Comparison of ENCODE assay signal across 30 mouse cellular contexts in genomic region chr11:102695289-102695688, GRCm38 (mm10). TPM values are rescaled to one million over a fixed set of nuclear protein-coding genes. Genes with fewer than 3 reads are reported as not detected.
DNase-seq lines count a peak whose midpoint lies in the region; ATAC-seq and TF ChIP-seq lines count a peak whose summit lies in the region.
"Had no signal": no experiment of that assay in that cellular context is flagged by ENCODE, and none has a peak within 500 bp of the region (broad histone marks: within the 10 kb centered on the region; RNA-seq: fewer than 3 reads in every experiment).

No protein-coding gene starts in this region.

- no peak for ATAC-seq in CD4-positive, CD25-positive, alpha-beta regulatory T cell, adult 4 months
- ATAC-seq: forebrain, embryonic 15.5 days; inflammation-experienced regulatory T-cells, adult 6 months; lung, postnatal 0 days; midbrain, embryonic 13.5 days had no signal

- H3K4me2 ChIP-seq in myocyte (ENCODE audit: low read depth): peak overlapping the region; percentile 86
- H3K4me2 ChIP-seq: forebrain, embryonic 15.5 days; limb, embryonic 15.5 days; liver, embryonic 13.5 days; midbrain, embryonic 13.5 days; stomach, embryonic 15.5 days had no signal

- H3K36me3 ChIP-seq in myocyte (ENCODE audit: control insufficient read depth, insufficient read depth): no peaks in the 10 kb centered on the region
- H3K36me3 ChIP-seq: stomach, embryonic 15.5 days had no signal

- no peak for TF ChIP-seq POLR2A in myocyte (IDR thresholded peaks at IDR 0.05; ENCODE audit: insufficient read length, low read depth)

- no peak for TF ChIP-seq CTCF in layer of hippocampus, adult 2 months (conservative IDR thresholded peaks at IDR 0.05)

- no peak overlapping the region for H3ac ChIP-seq in myocyte (ENCODE audit: control insufficient read depth, insufficient read length)

- DNase-seq in gastrocnemius, adult 18-20 months (ENCODE audit: low spot score): peak; percentile 77
- no peak for DNase-seq in gastrocnemius, postnatal 10 days
- peak; percentile 29 to 34 for DNase-seq in layer of hippocampus, adult 2 months (ENCODE audit: low spot score in 2 of 2)
- DNase-seq in layer of hippocampus, adult 8-10 months (ENCODE audit: low spot score in 2 of 2): no peak
- DNase-seq in right cerebral cortex, postnatal 10 days (ENCODE audit: low spot score in 2 of 2): peak; percentile 47 to 64
- no peak for DNase-seq in right cerebral cortex, adult 2 months (ENCODE audit: low spot score in 2 of 2)
- DNase-seq: adrenal gland, postnatal 36 days; cerebellum, adult 2 months; cerebellum, postnatal 25 days; heart, postnatal 14 days; kidney, adult 11 months; kidney, postnatal 14 days; liver, embryonic 13.5 days; lung, adult 18-20 months; lung, postnatal 4 days had no signal

- peaks cover 14% of the 10 kb centered on the region for H3K79me2 ChIP-seq in myocyte (ENCODE audit: control insufficient read depth, insufficient read depth)

- H3K27me3 ChIP-seq in myocyte (ENCODE audit: control insufficient read depth, insufficient read depth, insufficient read length): no peaks in the 10 kb centered on the region
- H3K27me3 ChIP-seq: forebrain, embryonic 15.5 days; hindbrain, embryonic 15.5 days; limb, embryonic 15.5 days; liver, embryonic 13.5 days; midbrain, embryonic 13.5 days; stomach, embryonic 15.5 days had no signal

- H3K27ac ChIP-seq in layer of hippocampus, adult 2 months: 0 out of 2 replicates have a peak overlapping the region, but pooled peaks have one; percentile 36
- H3K27ac ChIP-seq: forebrain, embryonic 15.5 days; hindbrain, embryonic 10.5 days; hindbrain, embryonic 15.5 days; limb, embryonic 10.5 days; limb, embryonic 15.5 days; liver, embryonic 13.5 days; midbrain, embryonic 13.5 days; stomach, embryonic 15.5 days had no signal

- no peak overlapping the region for H3K4me3 ChIP-seq in layer of hippocampus, adult 2 months
- no peak overlapping the region for H3K4me3 ChIP-seq in myocyte
- H3K4me3 ChIP-seq: forebrain, embryonic 15.5 days; hindbrain, embryonic 15.5 days; limb, embryonic 10.5 days; limb, embryonic 15.5 days; liver, embryonic 13.5 days; midbrain, embryonic 13.5 days; stomach, embryonic 15.5 days had no signal

TF ChIP-seq in myocyte, 11 proteins besides CTCF, POLR2A, EP300 and RAD21:
- TF ChIP-seq TCF12 (IDR thresholded peaks at IDR 0.05; ENCODE audit: insufficient read depth, poor library complexity, severe bottlenecking) (peak; percentile 23), MYOG (IDR thresholded peaks at IDR 0.05; ENCODE audit: control insufficient read depth in 1 of 3, insufficient read depth in 1 of 3, insufficient read length in 2 of 3, low read depth in 2 of 3) (peak in 2 of 3 experiments; percentile 56 to 70), MAX (IDR thresholded peaks at IDR 0.05; ENCODE audit: low read depth) (no peak), MYOD1 (IDR thresholded peaks at IDR 0.05; ENCODE audit: control insufficient read depth in 1 of 3, insufficient read length in 2 of 3, low read depth in 2 of 3) (peak in 2 of 3 experiments; percentile 44 to 68), REST (IDR thresholded peaks at IDR 0.05; ENCODE audit: insufficient read depth, insufficient read length) (no peak)

RNA-seq across cellular contexts. Expression of gene Ccdc43, which starts 2.3 kb away (rescaled TPM):
- 10 to 100 TPM; 74.4 to 79.7 TPM for total RNA-seq in gastrocnemius, adult 18-20 months (2021)
- 10 to 100 TPM; 81.8 to 88.6 TPM for total RNA-seq in gastrocnemius, postnatal 10 days (2021)
- 10 to 100 TPM; 33.5 to 44.7 TPM for total RNA-seq in layer of hippocampus, adult 2 months (2021)
- 10 to 100 TPM; 29.3 to 32.2 (median 30.1) TPM for total RNA-seq in layer of hippocampus, adult 8-10 months (2022)
- polyA plus RNA-seq in myocyte (2012; fragmentation: generic; extraction: Trizol): 26.8 TPM
- 10 to 100 TPM; 30.6 to 38.0 TPM for polyA plus RNA-seq in CD4-positive, CD25-positive, alpha-beta regulatory T cell, adult 4 months (2017; shearing (Covaris generic))

RNA-seq across cellular contexts. Expression of gene Meioc, which starts 31.8 kb away (rescaled TPM):
- not detected for total RNA-seq in gastrocnemius, adult 18-20 months (2021)
- total RNA-seq in gastrocnemius, postnatal 10 days (2021): not detected
- not detected for total RNA-seq in layer of hippocampus, adult 2 months (2021)
- not detected for total RNA-seq in layer of hippocampus, adult 8-10 months (2022)
- 0.01 TPM for polyA plus RNA-seq in myocyte (2012; fragmentation: generic; extraction: Trizol)
- under 1 TPM in 1 of 2 experiments, not detected in 1; 0.16 TPM for polyA plus RNA-seq in CD4-positive, CD25-positive, alpha-beta regulatory T cell, adult 4 months (2017; shearing (Covaris generic))
- total RNA-seq: adrenal gland, adult 18-20 months; adrenal gland, postnatal 36 days; heart, adult 8-10 months; heart, postnatal 14 days; layer of hippocampus, adult 18-20 months; megakaryocyte-erythroid progenitor cell, adult 5-6 weeks had no signal
- polyA plus RNA-seq: cerebellum, adult 2 months had no signal

Comparison
In these comparisons a context has a peak if more than half of its experiments do, and no peak if none do; other contexts are left out.
1. DNase-seq: peak in gastrocnemius, adult 18-20 months (single experiment), layer of hippocampus, adult 2 months (2 of 2) and right cerebral cortex, postnatal 10 days (2 of 2); none in gastrocnemius, postnatal 10 days (single experiment), layer of hippocampus, adult 8-10 months (0 of 2) and right cerebral cortex, adult 2 months (0 of 2).